Mouse (Mus musculus): ENCODE measurements around the gene Dnase2a. TPM values are rescaled to one million over a fixed set of nuclear protein-coding genes. Genes with fewer than 3 reads are reported as not detected.

The Dnase2a gene
- total RNA-seq, 2 experiments from 2014 or later, result 5.7 to 6.2 TPM

- DNase-seq, result no peak
Measured at GRCm38 (mm10) chr8:84970135-84970790, 61.9 kb downstream of the Dnase2a start.

- no peak for DNase-seq
Measured at GRCm38 (mm10) chr8:84970913-84971312, 62.6 kb downstream of the Dnase2a start.

Small RNA genes within 50 kb of the gene (microRNA-seq; reads per million reads assigned to microRNA genes)
- gene Gm24197 (0 reads per million in 2 experiments), gene Mir7069 (0.50 to 0.95 reads per million in 2 experiments)

Other genes with a start within 250 kb of the Dnase2a start
- gene Ier2, start 245.7 kb upstream of the Dnase2a start, total RNA-seq (2021), result 10 to 100 TPM; 10.9 to 17.6 TPM
- gene Trmt1, start 222.3 kb upstream of the Dnase2a start, total RNA-seq (2021), result 10 to 100 TPM; 33.7 to 43.9 TPM
- 10 to 100 TPM; 38.2 to 39.1 TPM for gene Nacc1, start 220.7 kb upstream of the Dnase2a start, total RNA-seq (2021)
- 1 to 10 TPM; 3.3 to 5.4 TPM for gene Lyl1, start 207.1 kb upstream of the Dnase2a start, total RNA-seq (2021)
- 1 to 10 TPM; 2.2 to 2.8 TPM for gene G430095P16Rik, start 185.6 kb upstream of the Dnase2a start, total RNA-seq (2021)
- 100 to 1,000 TPM; 598 to 734 TPM for gene Nfix, start 108.2 kb upstream of the Dnase2a start, total RNA-seq (2021)
- gene Dand5, start 85.7 kb upstream of the Dnase2a start, total RNA-seq (2021), result 1 to 10 TPM; 5.8 to 7.3 TPM
- 10 to 100 TPM; 30.3 to 33.4 TPM for gene Gadd45gip1, start 77.0 kb upstream of the Dnase2a start, total RNA-seq (2021)
- 100 to 1,000 TPM; 124 to 130 TPM for gene Rad23a, start 67.9 kb upstream of the Dnase2a start, total RNA-seq (2021)
- 100 to 1,000 TPM; 234 to 286 TPM for gene Calr, start 61.6 kb upstream of the Dnase2a start, total RNA-seq (2021)
- gene Farsa, start 51.6 kb upstream of the Dnase2a start, total RNA-seq (2021), result 10 to 100 TPM; 29.7 to 31.4 TPM
- gene Syce2, start 36.4 kb upstream of the Dnase2a start, total RNA-seq (2021), result 1 to 10 TPM; 4.7 to 5.2 TPM
- gene Gcdh, start 14.6 kb upstream of the Dnase2a start, total RNA-seq (2021), result 10 to 100 TPM; 21.1 to 24.1 TPM
- under 1 TPM in 1 of 2 experiments, not detected in 1; 0.84 TPM for gene Klf1, start 6.6 kb upstream of the Dnase2a start, total RNA-seq (2021)
- under 1 TPM; 0.20 to 0.45 TPM for gene Mast1, start 28.8 kb downstream of the Dnase2a start, total RNA-seq (2021)
- not detected for gene Rtbdn, start 38.4 kb downstream of the Dnase2a start, total RNA-seq (2021)
- not detected for gene Gm49661, start 60.9 kb downstream of the Dnase2a start, total RNA-seq (2021)
- gene Prdx2, start 61.0 kb downstream of the Dnase2a start, total RNA-seq (2021), result 100 to 1,000 TPM; 260 to 267 TPM
- gene Rnaseh2a, start 61.2 kb downstream of the Dnase2a start, total RNA-seq (2021), result 10 to 100 TPM; 26.7 to 36.8 TPM
- 1 to 10 TPM; 5.8 to 8.9 TPM for gene Junb, start 70.2 kb downstream of the Dnase2a start, total RNA-seq (2021)
- gene Hook2, start 82.0 kb downstream of the Dnase2a start, total RNA-seq (2021), result 1 to 10 TPM; 2.3 to 2.7 TPM
- gene Best2, start 106.0 kb downstream of the Dnase2a start, total RNA-seq (2021), result not detected
- 10 to 100 TPM; 47.4 to 47.8 TPM for gene Asna1, start 116.7 kb downstream of the Dnase2a start, total RNA-seq (2021)
- 10 to 100 TPM; 94.0 to 98.0 TPM for gene Trir, start 118.3 kb downstream of the Dnase2a start, total RNA-seq (2021)
- gene Tnpo2, start 128.4 kb downstream of the Dnase2a start, total RNA-seq (2021), result 10 to 100 TPM; 27.7 to 35.6 TPM
- 1 to 10 TPM; 5.5 to 7.5 TPM for gene Fbxw9, start 151.5 kb downstream of the Dnase2a start, total RNA-seq (2021)
- gene Gm5741, start 159.4 kb downstream of the Dnase2a start, total RNA-seq (2021), result not detected
- gene Dhps, start 163.2 kb downstream of the Dnase2a start, total RNA-seq (2021), result 10 to 100 TPM; 20.6 to 22.1 TPM
- 10 to 100 TPM; 41.1 to 48.0 TPM for gene Wdr83os, start 172.2 kb downstream of the Dnase2a start, total RNA-seq (2021)
- gene Wdr83, start 172.7 kb downstream of the Dnase2a start, total RNA-seq (2021), result 10 to 100 TPM; 18.2 to 21.6 TPM
- gene Man2b1, start 174.7 kb downstream of the Dnase2a start, total RNA-seq (2021), result 10 to 100 TPM; 16.6 to 20.9 TPM
- gene Zfp791, start 214.5 kb downstream of the Dnase2a start, total RNA-seq (2021), result 1 to 10 TPM in 1 of 2 experiments, under 1 TPM in 1; 0.79 to 1.0 TPM
- gene Cks1brt, start 243.4 kb downstream of the Dnase2a start, total RNA-seq (2021), result not detected